Mouse (Mus musculus) T-helper 1 cell (primary cell): Measurements from ENCODE around the gene Mical1.

ENCODE experiments used
- in situ Hi-C: fragments of 300-600 bp; cut with MboI, MseI; formaldehyde crosslinking; loops from one replicate; pipeline ENCODE4 v1.15.1; 2025; ENCODE audit warnings: high pct_unique_total_duplicates

Mical1 gene

DNA sequence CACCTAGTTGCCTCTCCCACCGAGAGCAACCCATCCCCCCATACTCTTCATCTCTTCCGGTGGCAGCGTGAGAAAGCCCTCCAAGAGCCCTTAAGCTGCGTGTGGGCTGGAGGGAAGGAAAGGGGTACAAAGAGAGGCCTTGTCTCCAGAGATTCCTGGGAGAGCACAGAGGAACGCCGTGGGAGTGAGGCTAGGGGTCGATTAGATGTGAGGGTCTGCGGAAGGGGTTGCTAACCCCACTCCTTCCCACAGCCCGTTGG, 834 bp downstream of the Mical1 start:
- in situ Hi-C loops, result loop anchor here (5.0 to 10.0 kb wide), 2 partner anchors 175 to 2002 kb away; partner anchors contain the start of genes Ak9 and Fig4

DNA sequence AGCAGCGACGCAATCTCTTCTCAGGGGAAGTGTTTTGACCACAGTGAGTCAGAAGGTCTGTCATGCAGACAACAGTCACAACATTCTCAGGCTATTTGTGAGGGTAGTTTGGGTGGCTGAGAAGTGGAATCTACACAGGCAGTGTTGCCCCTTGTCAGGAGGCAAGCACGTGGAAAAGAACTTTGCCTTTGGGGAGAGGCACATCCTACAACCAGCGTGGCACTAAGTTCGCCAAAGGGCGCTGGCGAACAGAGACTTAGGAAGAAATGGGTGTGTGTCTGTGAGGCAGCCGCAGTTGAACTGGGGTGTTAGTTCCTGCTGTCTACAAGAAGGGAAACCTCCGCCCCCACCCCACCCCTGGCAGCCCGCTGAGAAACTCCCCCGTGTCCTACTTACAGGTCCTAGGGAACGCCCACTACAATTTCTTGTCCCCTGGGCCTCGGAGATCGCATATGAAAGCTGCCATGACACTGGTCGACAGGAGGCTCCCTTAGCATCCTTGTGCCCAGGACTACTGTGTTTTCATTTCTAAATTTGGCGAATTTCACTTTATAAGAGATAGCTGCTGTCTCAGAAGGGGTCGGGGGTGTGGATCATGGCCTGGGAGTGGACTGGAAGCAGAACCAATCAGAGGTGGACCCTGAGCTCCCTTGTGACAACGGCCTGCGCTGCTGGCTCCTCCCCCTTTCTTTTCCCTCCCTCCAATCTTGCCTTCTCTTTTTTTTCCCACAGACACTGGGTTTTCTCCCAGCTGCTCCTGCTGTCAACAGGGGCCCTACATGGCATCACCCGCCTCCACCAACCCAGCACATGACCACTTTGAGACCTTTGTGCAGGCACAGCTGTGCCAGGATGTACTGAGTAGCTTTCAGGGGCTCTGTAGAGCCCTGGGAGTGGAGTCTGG, 1.4 kb downstream of the Mical1 start:
- in situ Hi-C loops, result loop anchor here (5.0 to 10.0 kb wide), 2 partner anchors 175 to 2003 kb away; partner anchors contain the start of genes Ak9 and Fig4

DNA sequence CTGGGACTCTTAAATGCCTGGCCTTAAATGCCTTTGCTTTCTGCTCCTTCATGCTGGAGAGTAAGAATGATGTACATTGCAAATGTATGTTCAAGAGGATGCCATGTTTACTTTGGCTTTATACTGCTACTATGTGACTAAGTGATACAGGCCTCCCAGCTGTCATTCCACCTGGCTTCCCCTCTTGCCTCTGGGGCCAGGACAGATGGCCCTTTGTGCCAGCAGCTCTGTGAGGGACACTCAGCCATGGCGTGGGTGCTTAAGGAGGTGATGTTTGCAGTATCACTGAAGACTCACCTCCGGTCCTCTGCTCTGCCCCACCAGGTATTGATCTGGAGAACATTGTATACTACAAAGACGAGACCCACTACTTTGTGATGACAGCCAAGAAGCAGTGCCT, 3.8 kb downstream of the Mical1 start:
- in situ Hi-C loops, result loop anchor here (5.0 to 10.0 kb wide), 2 partner anchors 178 to 2005 kb away; partner anchors contain the start of genes Ak9 and Fig4

DNA sequence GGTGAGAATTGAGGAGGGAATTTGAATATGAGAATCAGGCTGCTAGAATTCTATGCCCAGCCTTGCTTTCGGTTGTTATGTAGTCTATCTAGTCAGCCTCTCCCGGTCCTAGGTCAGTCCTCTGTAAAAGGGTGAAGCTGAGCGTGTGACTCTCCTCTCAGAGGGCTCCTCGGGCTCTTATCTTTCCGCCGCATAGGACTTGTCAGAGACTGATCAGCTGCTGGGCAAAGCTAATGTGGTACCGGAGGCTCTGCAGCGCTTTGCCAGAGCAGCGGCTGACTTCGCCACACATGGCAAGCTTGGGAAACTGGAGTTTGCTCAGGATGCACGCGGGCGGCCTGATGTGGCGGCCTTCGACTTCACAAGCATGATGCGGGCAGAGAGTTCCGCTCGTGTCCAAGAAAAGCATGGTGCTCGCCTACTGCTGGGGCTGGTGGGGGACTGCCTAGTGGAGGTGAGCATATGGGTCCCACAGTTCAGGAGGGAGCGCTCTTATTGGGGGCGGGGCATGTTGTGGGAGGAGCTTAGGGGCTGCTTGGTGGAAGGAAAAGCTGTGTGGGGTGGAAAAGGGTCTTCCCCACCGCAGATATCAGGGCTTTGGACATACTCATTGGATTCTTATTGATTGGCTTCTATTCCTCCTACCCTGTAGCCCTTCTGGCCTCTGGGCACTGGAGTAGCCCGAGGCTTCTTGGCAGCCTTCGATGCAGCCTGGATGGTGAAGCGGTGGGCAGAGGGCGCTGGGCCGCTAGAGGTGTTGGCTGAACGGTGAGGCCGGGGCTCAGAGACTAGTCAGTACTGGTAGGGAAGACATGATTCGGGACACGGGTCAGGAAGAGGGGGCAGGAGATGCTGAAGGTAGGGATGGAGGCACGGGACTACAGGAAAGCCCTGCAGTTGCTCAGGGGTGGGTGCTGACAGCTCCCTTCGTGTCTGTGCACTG, 5.1 kb downstream of the Mical1 start:
- in situ Hi-C loops, result no loop called here

DNA sequence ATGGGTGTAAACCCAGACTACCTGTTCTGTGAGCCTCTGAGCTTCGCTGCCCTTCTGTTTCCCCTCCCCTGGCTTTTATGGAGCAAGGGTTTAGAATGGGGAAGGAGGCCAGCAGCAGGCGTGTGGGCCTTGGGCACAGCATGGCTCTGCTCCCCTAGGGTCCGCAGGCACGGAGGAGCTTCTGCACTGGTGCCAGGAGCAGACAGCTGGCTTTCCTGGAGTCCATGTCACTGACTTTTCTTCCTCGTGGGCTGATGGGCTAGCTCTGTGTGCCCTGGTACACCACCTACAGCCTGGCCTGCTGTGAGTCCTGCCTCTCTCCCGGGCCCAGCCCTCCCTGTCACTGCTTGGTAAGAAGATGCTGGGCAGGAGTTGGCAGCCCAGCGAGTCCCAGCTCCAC, 6.3 kb downstream of the Mical1 start:
- in situ Hi-C loops, result no loop called here

DNA sequence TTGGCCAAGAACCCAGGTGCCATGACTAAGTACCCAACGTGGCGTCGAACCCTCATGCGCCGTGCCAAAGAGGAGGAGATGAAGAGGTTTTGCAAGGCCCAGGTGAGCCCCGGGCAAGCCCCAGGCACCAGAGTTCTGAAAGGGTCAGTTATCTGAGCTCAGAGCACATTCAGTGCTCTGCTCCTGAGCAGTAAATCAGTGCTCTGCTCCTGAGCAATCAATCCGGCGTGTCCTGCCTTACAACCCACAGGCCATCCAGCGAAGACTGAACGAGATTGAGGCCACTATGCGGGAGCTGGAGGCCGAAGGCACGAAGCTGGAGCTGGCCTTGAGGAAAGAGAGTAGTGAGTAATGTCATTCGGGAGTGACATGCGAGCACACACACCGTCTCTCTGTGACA, 9.7 kb downstream of the Mical1 start:
- in situ Hi-C loops, result loop anchor here (5.0 kb wide), 1 partner anchor 33 kb away; the partner anchor contains the start of gene Zbtb24

DNA sequence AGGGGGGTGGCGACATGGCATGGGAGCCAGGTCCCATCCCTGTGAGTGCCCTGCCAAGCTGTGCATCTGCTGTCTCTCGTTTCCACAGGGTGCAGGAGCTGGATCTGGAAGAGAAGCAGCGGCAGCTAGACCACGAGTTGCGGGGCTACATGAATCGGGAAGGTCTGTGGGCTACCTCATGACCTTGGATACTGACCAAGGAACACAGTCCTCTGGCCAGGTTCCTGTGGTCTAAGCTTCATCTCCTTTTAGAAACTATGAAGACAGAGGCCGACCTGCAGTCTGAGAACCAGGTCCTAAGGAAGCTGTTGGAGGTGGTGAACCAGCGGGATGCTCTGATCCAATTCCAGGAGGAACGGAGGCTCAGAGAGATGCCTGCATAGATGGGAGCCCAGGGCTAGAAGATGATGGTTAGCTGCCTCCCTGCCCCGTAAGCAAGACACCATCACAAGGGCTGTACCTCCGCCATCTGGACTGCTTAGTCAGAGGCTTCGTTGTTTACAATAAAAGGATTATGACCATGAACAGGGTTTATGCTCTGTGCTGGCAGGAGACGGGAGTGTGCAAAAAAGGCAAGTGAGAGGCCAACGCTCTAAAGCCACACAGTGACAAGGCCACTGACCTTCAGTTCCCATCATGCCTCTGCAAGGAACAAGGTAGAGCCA, 10.5 kb downstream of the Mical1 start:
- in situ Hi-C loops, result loop anchor here (5.0 kb wide), 1 partner anchor 34 kb away; the partner anchor contains the start of gene Zbtb24

DNA sequence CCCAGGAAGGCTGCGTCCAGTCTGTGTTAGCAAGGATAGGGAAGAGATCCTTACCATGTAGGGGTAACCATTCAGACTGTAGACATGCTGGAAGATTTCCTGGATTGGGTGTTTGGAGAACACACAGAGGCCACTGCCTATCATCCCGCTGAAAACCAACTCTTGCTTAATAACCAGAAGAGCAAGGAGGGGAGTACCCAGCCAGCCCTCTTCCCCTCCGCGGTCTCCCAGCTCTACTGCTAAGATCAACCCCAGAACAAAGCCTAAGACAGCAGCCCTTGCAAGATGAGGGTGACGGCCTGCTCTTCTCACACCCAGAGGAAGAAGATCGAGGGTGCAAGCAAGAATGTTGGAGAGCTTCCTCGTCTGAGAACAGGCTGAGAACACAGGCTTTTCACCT, 12.8 kb downstream of the Mical1 start:
- in situ Hi-C loops, result loop anchor here (5.0 kb wide), 1 partner anchor 37 kb away; the partner anchor contains the start of gene Zbtb24

DNA sequence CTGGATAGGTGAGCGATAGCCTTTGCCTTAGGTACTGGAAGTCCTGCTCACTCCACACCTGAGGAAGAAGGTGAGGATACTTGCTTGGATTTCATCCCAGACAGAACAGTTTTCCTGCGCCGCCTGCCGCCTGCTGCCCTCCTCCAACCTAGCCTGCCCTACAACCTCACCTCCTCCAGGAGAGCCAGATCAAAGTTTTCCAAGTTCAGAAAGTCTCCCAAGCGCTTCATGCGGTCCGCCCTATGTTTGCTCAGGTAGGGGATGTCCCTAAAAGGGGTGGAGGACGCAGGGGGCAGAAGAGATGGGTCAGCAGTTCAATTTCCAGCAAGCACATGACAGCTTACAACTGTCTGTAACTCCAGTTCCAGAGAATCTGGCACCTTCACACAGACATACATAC, 13.2 kb downstream of the Mical1 start:
- in situ Hi-C loops, result loop anchor here (5.0 kb wide), 1 partner anchor 37 kb away; the partner anchor contains the start of gene Zbtb24

DNA sequence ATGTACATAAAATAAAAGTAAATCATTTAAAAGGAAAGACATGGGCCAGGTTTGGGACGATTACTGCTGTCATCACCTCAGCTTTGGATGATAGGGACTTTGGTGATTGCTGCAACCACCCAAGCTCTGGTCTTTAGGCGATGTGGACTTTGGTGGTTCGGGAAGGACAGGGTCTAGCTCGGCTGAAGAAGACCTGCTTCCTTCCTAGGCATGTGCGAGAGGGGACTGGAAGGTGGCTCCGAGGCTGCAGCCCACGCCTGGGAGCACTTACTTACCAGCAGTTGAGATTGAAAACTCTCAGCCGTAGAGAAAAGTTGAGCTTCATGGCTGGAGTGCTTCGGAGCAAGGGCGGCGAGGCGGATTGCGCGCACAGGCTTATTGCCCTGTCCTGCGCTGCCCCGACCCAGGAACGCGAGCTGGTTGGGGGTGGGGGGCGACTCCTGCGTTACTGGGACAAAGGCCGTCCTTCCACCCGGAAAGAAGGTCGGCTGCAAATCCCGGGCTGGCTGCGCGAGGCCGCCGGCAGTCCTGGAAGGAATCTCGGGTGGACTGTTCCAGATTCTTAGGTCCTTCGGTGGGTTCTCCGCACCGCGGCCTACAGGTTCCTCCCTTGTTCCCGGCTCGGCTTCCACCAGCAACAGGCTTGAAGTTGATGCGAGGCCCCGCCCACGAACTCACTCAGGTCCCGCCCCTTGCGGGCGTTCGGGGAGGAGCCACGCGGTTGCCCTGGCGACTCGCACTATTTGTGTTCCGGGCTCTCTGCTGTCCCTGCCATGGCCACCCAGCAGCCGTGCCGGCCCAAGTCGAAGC, 13.8 kb downstream of the Mical1 start, which contains the start of the genes Smpd2 and Ppil6:
Gene Smpd2, minus strand, starts transcription at position 662 of the 810 bp plus-strand sequence.
Gene Ppil6, plus strand, starts transcription at position 732 of the 810 bp plus-strand sequence.
- in situ Hi-C loops, result loop anchor here (5.0 kb wide), 1 partner anchor 38 kb away; the partner anchor contains the start of gene Zbtb24

DNA sequence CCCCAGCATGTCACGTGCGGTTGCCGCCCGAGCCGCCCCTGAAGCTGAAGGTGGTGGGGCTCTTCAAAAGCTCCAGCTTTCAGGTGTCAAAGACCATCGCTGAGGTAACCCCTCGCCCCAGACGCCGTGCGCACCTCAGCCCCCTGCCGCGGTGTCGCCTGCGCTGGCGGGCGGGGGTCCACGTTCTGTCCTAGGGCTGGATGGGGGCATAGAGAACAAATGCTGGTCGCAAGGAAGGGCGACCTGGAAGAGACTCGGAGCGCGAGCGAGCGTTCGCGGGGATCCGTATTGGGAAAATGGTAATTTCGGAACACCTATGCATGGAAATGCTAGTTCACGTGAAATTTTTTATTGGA, 14.4 kb downstream of the Mical1 start:
- in situ Hi-C loops, result no loop called here

DNA sequence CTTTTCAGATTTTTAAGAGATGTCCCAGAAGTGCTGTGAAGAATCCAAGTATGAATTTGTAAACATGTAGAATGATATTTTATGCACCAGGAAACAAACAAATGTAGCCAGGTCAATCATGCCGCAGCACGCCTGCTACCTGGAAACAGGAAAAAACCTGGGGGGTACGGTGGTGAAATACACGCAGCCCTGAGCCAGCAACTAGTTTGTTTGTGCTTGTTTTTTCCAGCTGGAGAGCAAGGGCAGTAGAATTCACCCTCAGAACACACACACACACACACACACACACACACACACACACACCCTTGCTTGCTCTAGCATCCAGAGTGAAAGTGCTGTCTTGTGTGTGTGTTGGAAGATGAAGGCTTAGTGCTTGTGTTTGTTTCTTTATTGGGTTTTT, 15.0 kb downstream of the Mical1 start:
- in situ Hi-C loops, result no loop called here

DNA sequence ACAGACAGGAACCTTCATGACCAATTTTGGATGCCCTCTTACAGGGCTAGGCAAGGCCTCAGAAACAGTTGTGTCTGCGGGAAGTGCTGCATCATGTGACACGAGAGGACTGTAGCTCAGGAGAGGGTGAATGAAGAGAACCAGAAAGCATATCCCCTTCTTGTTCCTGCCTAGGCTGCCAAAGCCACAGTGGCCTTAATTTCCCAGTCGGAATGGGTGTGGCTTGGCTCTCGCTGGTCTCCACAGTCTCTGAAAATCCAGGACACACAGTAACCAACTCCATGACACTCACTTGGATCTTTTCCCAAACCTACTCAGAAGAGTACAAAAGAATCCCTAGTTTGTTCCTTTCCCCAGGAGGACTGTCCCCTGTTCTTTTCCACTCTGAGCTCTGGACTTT, 24.8 kb downstream of the Mical1 start:
- in situ Hi-C loops, result no loop called here

DNA sequence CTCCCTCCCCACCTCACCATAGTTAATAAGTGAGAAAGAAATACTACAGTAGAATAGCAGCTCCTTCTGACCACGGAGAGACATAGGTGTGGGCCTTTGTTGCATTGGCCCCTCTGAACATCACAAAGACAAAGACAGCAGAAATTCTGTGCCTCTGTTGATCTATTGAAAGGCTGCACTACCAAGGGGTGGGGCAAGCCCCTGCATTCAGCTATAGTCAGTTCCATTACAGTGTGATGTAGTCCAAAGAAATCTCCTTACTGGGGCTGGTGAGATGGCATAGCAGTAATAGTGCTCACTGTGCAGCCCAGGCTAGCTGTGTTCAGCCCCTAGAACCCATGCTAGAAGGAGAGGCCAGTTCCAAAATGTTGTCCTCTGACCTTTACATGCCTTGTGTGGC, 28.9 kb downstream of the Mical1 start:
- in situ Hi-C loops, result loop anchor here (5.0 kb wide), 2 partner anchors 73 to 187 kb away; no protein-coding TSS in a partner anchor

DNA sequence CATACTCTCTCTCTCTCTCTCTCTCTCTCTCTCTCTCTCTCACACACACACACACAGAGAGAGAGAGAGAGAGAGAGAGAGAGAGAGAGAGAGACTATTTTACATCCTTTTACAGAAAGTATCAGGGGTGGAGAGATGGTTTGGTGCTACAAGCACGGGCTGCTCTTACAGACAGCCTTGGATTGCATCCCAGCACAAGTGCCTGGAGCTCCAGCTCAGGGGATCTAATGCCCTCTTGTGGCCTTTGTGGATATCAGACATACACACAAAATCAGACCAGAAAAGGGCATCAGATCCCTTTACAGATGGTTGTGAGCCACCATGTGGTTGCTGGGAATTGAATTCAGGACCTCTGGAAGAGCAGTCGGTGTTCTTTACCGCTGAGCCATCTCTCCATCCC, 29.3 kb downstream of the Mical1 start:
- in situ Hi-C loops, result loop anchor here (5.0 kb wide), 2 partner anchors 73 to 187 kb away; no protein-coding TSS in a partner anchor

DNA sequence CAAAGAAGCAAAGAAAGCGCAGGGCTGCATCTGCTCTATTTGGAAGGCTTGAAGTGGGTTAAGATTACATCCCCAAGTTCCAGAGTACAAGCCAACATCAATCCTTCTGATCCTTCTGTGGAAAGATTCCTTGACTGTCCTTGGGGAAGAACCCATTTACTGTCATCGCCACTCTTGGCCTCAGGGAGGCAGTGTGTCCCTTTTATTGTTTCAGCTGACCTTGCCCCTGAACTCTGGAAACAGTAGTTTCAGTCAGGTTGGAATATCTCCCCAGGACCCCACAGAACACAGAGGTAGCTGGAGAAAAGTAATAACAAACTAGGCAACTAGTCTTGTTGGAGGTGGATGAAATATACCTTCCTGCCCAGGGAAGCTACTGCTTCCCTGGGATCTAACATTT, 33.0 kb downstream of the Mical1 start:
- in situ Hi-C loops, result loop anchor here (5.0 kb wide), 2 partner anchors 77 to 183 kb away; no protein-coding TSS in a partner anchor

DNA sequence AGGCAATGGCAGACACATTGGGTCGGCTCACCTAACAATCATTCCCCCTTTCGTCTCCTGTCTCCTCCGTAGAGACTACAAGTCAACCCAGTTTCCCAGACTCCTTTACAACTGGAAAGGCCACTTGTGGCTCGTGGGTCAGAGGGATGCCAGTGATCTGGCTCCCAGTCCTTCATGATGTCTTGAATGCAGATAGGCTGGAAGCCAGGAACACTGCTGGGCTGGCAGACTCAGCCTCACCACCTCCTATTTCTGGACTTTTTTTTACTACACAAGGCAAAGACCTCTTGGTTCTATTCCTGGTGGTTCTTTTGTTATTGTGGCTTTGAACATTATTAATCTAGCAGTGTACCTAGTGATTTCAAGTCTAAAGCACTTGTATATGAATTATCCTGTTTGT, 38.2 kb downstream of the Mical1 start:
- in situ Hi-C loops, result no loop called here

DNA sequence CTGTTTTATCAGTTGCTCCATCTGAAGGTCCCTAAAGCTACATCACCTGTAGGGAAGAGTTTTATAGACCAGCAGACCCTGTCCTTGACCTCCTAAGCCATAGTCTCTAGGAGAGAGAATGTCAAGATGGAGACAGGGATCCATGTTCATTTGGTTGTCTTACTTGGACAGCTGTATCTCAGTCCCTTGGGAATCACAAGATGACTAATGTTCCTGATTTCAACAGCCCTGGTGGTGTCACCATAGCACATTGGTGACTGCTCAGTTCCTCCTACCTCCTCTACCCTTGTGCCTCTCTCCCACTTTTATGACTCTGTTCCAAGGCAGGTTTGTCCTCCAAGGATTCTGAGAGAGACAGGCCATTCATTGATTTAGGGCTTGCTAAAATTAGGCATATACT, 38.8 kb downstream of the Mical1 start:
- in situ Hi-C loops, result no loop called here

DNA sequence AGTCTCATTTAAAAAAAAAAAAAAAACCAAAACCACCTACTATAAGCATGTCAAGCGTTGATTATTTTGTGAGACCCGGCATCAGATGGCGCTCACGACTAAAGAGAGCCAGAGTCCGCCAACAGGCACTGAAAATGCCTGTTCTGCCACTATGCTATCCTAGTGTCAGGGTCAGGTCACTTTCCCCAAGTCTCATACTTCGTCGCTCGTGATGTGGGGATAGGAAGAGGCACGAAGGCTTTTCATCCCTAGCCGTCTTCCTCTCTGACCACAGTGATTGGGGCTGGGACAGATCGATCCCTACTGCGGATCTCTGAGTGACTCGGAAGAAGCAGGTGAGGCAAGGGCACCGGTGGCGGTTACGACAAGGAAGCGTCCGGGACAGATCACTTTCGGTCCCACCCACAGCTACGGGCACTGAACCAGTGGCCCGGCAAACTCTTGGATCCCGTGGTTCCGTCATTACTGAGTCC, 42.4 kb downstream of the Mical1 start:
- in situ Hi-C loops, result no loop called here

DNA sequence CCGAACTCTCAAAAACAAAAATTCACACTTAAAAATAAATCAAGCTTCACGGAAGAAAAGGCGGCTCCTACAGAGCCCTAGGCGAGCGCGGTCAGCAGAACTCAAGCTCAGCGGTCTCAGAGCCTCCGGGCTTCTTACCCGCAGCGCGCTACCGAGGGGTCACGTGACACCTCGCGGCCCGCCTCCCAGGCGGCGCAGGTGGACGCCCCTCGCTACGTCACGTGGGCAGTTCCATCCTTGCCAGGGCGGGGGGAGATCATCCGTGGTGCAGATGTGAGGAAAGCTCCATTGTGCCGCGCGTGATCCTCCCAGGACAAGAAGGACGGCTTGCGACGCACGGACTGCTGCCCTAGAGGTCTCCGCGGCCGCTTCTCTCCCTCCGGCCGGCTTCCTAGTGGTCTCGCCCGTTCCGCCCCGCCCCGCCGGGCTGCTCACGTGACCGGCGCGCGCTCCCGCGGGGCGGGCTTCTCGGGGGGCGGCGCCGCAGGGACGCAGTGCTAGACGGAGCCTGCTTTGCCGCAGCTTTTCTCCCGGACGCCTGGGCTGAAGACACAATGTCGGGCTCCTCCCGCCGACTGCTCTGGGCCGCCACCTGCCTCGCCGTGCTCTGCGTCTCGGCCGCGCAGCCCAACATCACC, 43.0 kb downstream of the Mical1 start, which contains the start of gene Cd164:
Gene Cd164, plus strand, starts transcription at position 434 of the 638 bp plus-strand sequence.
- in situ Hi-C loops, result no loop called here
